Mouse (Mus musculus): ENCODE measurements at regions not wholly inside any gene's neighbourhood (a gene's known extent, or its start where the extent isn't known, plus 50 kb on each side); places are given as distances from the start of the nearest gene placed in this dataset.

DNA sequence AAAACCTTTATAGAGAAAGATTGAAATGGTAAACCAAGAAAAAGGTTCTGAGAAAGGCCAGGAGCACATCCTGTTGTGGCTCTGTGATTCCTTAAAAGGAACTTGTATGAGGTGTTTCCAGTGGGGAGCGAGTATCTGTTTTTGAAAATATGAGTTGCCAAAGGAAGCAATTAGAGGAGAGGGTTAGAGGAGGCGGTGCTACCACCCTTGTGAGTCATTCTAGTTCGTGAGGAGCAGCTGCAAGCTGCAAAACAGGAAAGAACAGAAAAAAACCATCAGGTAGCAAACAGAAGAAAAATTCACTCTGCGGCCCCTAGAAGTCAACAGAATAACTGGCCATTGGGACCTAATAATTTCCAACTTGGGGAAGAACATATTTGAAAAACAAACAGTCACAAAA lies 116.1 kb upstream of the Pitrm1 start:
- no peaks in the 10 kb centered on the region for H3K4me1 ChIP-seq (ENCODE audit: insufficient read depth, low read depth, low read length)
- H3K4me3 ChIP-seq (ENCODE audit: low read depth, low read length): no peak overlapping the region
- ATAC-seq (no peak), DNase-seq (ENCODE audit: low spot score) (no peak)
- TF ChIP-seq EP300 (IDR thresholded peaks at IDR 0.05) (no peak), CTCF (IDR thresholded peaks at IDR 0.05) (no peak)
- no peak overlapping the region for H3K9ac ChIP-seq (replicated peaks; ENCODE audit: low read depth)
- H3K36me3 ChIP-seq (ENCODE audit: insufficient read depth, low read length): no peaks in the 10 kb centered on the region
- H3K9me3 ChIP-seq (ENCODE audit: low read length): no peaks in the 10 kb centered on the region
- no peak overlapping the region for H3K4me2 ChIP-seq (replicated peaks; ENCODE audit: low read depth, low read length)
- no peaks in the 10 kb centered on the region for H3K27me3 ChIP-seq (replicated peaks; ENCODE audit: insufficient read depth, low read length)
- no peak overlapping the region for H3K27ac ChIP-seq (ENCODE audit: low read length)
- 44% methylated on average over 4 of the region's 4 CpGs for WGBS

DNA sequence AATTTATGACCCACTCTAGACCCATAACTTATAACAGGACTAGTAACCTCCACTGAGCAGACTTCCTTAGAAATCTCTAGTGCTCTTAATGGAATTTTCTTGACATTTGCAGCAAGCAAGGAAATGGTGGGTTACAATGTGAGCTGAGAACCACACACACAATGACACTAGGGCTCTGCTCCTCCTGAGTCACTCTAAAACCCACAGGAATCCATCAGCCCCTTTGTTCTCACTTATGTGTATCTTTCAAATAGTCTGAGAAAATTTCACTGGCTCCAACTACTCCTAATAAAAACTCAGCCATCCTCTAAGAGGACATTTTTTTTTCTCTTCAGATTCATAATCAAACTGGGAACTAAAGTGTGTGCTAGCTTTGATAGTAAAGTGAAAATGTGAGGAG lies 101.0 kb upstream of the Pitrm1 start:
- Histone ChIP-seq H3K4me2 (replicated peaks; ENCODE audit: low read depth, low read length) (no peak overlapping the region), H3K9ac (replicated peaks; ENCODE audit: low read depth) (no peak overlapping the region), H3K36me3 (ENCODE audit: insufficient read depth, low read length) (no peaks in the 10 kb centered on the region), H3K9me3 (ENCODE audit: low read length) (no peaks in the 10 kb centered on the region), H3K4me1 (ENCODE audit: insufficient read depth, low read depth, low read length) (no peaks in the 10 kb centered on the region), H3K27ac (ENCODE audit: low read length) (no peak overlapping the region), H3K27me3 (replicated peaks; ENCODE audit: insufficient read depth, low read length) (no peaks in the 10 kb centered on the region), H3K4me3 (ENCODE audit: low read depth, low read length) (no peak overlapping the region)
- no peak for ATAC-seq
- no peak for TF ChIP-seq CTCF (IDR thresholded peaks at IDR 0.05)
- no peak for TF ChIP-seq EP300 (IDR thresholded peaks at IDR 0.05)
- DNase-seq (ENCODE audit: low spot score): no peak

DNA sequence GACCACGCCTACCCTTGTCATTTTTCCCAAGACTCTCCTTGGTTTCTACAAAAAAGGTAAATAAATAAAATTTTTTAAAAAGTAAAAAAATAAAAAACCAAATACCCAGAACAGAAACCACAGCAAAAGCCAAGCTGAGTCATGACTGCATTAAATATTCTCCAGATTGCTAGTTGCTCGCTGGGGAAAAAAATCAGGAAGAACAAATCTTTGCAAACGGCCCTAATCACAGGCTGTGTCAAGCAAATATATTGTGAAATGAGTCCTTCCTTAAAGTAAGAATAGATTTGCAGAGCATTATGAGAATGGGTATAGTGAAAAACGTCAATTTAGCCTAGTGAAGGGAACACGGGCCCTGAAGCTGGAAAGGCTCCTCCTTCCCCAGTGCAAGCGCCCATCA lies 86.6 kb upstream of the Pitrm1 start:
- no peak for ATAC-seq
- no peak for DNase-seq (ENCODE audit: low spot score)
- WGBS: 76% methylated on average over 6 of the region's 6 CpGs
- Histone ChIP-seq H3K9me3 (ENCODE audit: low read length) (no peaks in the 10 kb centered on the region), H3K4me2 (replicated peaks; ENCODE audit: low read depth, low read length) (no peak overlapping the region), H3K9ac (replicated peaks; ENCODE audit: low read depth) (no peak overlapping the region), H3K27ac (ENCODE audit: low read length) (no peak overlapping the region), H3K36me3 (ENCODE audit: insufficient read depth, low read length) (no peaks in the 10 kb centered on the region), H3K27me3 (replicated peaks; ENCODE audit: insufficient read depth, low read length) (no peaks in the 10 kb centered on the region), H3K4me3 (ENCODE audit: low read depth, low read length) (no peak overlapping the region), H3K4me1 (ENCODE audit: insufficient read depth, low read depth, low read length) (no peaks in the 10 kb centered on the region)
- no peak for TF ChIP-seq CTCF (IDR thresholded peaks at IDR 0.05)
- no peak for TF ChIP-seq EP300 (IDR thresholded peaks at IDR 0.05)

DNA sequence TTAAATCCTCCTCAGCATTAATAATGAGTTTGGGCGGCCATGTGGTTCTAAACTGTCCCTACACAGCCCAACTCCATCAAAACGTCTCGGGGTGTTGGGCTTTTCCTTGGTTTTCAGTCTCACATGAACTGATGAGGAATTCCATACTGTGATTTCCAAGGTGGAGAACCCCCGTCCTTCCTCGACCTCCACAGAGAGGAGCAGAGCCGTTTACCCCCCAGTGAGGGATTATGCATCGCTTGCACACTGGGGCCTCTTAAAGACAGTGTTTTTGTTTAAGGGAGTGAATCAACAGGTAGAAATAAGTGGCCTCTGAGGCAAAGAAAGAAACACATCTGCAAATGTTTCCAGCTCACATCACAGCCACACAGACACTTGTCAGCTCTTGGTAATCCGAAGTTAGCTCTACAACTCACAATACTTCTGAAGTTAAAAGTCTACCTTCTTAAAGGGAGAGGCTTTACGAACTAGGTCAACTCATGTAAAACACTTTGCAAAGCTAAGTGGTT lies 82.0 kb upstream of the Pitrm1 start:
- Histone ChIP-seq H3K36me3 (ENCODE audit: insufficient read depth, low read length) (no peaks in the 10 kb centered on the region), H3K9ac (replicated peaks; ENCODE audit: low read depth) (no peak overlapping the region), H3K27me3 (replicated peaks; ENCODE audit: insufficient read depth, low read length) (no peaks in the 10 kb centered on the region), H3K27ac (ENCODE audit: low read length) (no peak overlapping the region), H3K9me3 (ENCODE audit: low read length) (no peaks in the 10 kb centered on the region), H3K4me3 (ENCODE audit: low read depth, low read length) (no peak overlapping the region), H3K4me2 (replicated peaks; ENCODE audit: low read depth, low read length) (no peak overlapping the region), H3K4me1 (ENCODE audit: insufficient read depth, low read depth, low read length) (no peaks in the 10 kb centered on the region)
- WGBS: 33% methylated on average over 9 of the region's 9 CpGs
- TF ChIP-seq EP300 (IDR thresholded peaks at IDR 0.05) (no peak), CTCF (IDR thresholded peaks at IDR 0.05) (no peak)
- DNase-seq (ENCODE audit: low spot score) (no peak), ATAC-seq (no peak)

DNA sequence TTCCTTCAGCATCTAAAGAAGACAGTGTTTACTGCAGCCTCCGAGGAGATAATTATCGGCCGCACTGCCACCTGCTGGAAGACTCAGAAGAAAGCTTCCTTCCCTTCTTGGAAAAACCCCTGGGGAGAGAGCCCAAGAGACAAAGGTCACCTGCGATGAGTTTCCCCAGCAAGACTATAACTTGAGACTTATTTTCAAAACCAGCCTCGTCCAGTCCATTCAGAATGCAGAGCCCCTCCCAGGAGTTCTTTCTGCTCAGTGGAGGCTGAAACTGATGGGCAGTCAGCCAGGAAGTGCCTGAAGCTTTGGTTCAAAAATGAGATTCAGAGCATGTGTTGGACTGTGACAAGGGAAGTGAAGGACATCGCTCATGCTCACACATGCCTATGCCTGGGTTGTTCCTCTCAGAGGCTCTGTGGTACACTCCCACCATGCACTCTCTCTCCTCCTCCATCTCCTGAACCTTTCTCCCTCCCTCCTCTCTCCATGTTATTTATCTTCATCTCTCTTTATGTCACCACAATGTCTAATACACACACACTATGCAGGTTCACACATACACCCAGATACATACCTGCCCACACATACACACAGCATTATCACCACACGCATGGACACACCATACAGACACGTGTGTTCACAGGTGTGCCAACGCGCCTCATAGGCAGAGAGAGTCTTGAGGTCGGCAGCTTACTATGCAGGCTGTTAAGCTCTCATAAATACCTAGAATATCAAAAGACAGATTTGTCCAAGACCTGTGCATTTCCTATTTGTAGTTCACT lies 78.3 kb upstream of the Pitrm1 start:
- Histone ChIP-seq H3K4me2 (replicated peaks; ENCODE audit: low read depth, low read length) (no peak overlapping the region), H3K27me3 (replicated peaks; ENCODE audit: insufficient read depth, low read length) (no peaks in the 10 kb centered on the region), H3K27ac (ENCODE audit: low read length) (no peak overlapping the region), H3K4me1 (ENCODE audit: insufficient read depth, low read depth, low read length) (no peaks in the 10 kb centered on the region), H3K9ac (replicated peaks; ENCODE audit: low read depth) (no peak overlapping the region), H3K4me3 (ENCODE audit: low read depth, low read length) (no peak overlapping the region), H3K9me3 (ENCODE audit: low read length) (no peaks in the 10 kb centered on the region), H3K36me3 (ENCODE audit: insufficient read depth, low read length) (no peaks in the 10 kb centered on the region)
- peak; percentile 65 for TF ChIP-seq CTCF (IDR thresholded peaks at IDR 0.05)
- TF ChIP-seq EP300 (IDR thresholded peaks at IDR 0.05): no peak
- ATAC-seq: peak; percentile 55
- 61% methylated on average over 11 of the region's 11 CpGs for WGBS
- DNase-seq (ENCODE audit: low spot score): peak; percentile 54

DNA sequence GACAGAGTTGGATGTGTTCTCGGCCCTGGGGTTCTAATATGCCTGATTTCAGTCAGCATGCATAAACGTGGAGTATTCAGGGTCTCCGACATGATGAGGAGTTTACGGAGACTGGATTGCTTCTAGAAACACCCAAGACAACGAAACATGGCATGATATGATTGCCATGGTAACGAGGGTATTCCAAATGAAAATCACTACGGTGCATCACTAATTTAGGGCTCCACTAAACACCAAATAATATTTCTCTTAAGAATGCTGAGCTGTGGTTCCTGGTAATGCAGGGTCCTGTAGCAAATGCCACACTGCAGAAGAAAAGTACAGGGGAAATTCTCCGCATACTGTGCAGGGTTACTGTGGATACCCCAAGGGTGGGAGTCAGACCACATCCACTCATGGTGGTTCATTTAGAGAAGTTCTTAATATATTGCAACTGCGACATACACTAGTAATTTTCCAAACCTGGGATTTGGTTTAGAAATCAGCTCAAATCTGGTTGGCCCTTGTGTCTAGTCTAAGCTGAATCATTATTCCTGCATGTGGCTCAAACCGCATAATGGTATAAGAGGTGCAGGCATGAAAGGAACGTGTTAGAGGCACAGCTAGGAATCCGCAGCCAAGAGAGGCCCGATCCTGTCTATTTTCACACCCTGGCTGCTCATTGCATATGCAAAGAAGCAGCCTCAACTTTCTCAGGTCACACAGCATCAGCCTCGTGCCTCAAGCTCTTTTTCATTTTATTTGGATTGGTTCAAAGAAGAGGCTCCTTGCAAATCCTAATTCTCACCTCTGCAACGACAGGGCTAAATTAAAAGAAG lies 77.5 kb upstream of the Pitrm1 start:
- Histone ChIP-seq H3K36me3 (ENCODE audit: insufficient read depth, low read length) (no peaks in the 10 kb centered on the region), H3K4me3 (ENCODE audit: low read depth, low read length) (no peak overlapping the region), H3K9me3 (ENCODE audit: low read length) (no peaks in the 10 kb centered on the region), H3K27me3 (replicated peaks; ENCODE audit: insufficient read depth, low read length) (no peaks in the 10 kb centered on the region), H3K27ac (ENCODE audit: low read length) (no peak overlapping the region), H3K9ac (replicated peaks; ENCODE audit: low read depth) (no peak overlapping the region), H3K4me2 (replicated peaks; ENCODE audit: low read depth, low read length) (no peak overlapping the region), H3K4me1 (ENCODE audit: insufficient read depth, low read depth, low read length) (no peaks in the 10 kb centered on the region)
- no peak for DNase-seq (ENCODE audit: low spot score)
- no peak for ATAC-seq
- 84% methylated on average over 15 of the region's 15 CpGs for WGBS
- TF ChIP-seq CTCF (IDR thresholded peaks at IDR 0.05) (no peak), EP300 (IDR thresholded peaks at IDR 0.05) (no peak)
